Mouse (Mus musculus) forebrain, embryonic 13.5 days (tissue): Measurements from ENCODE around the gene Adi1. TPM values are rescaled to one million over a fixed set of nuclear protein-coding genes. Genes with fewer than 3 reads are reported as not detected.

Experiments used
- ATAC-seq: fragments of 200-750 bp; cut with Nextera tagmentation; 2 replicates; pipeline ENCODE4 v1.8.0; 2017
- H3K27ac ChIP-seq: fragments of 300-500 bp; sonication (generic); 2 replicates; pipeline ENCODE4 v1.5.1; 2015; ENCODE audit warnings: inconsistent platforms, mild to moderate bottlenecking, moderate library complexity
- H3K27me3 ChIP-seq: fragments of 300-500 bp; sonication (generic); 2 replicates; pipeline ENCODE4 v1.6.1; 2015; ENCODE audit warnings: mild to moderate bottlenecking, inconsistent platforms
- H3K36me3 ChIP-seq: fragments of 300-500 bp; sonication (generic); 2 replicates; pipeline ENCODE4 v1.6.1; 2015; ENCODE audit warnings: mild to moderate bottlenecking, inconsistent platforms; ENCODE audit not compliant: poor library complexity, severe bottlenecking
- H3K4me1 ChIP-seq: fragments of 300-500 bp; sonication (generic); 2 replicates; pipeline ENCODE4 v1.6.1; 2015; ENCODE audit warnings: inconsistent platforms
- H3K4me2 ChIP-seq: fragments of 300-500 bp; sonication (generic); 2 replicates; pipeline ENCODE4 v1.6.1; 2015; ENCODE audit warnings: inconsistent platforms, mild to moderate bottlenecking, moderate library complexity
- H3K4me3 ChIP-seq: fragments of 300-500 bp; sonication (generic); 2 replicates; pipeline ENCODE4 v1.5.1; 2015; ENCODE audit warnings: mild to moderate bottlenecking, inconsistent platforms
- H3K9ac ChIP-seq: fragments of 300-500 bp; sonication (generic); 2 replicates; pipeline ENCODE4 v1.6.1; 2015; ENCODE audit warnings: mild to moderate bottlenecking, inconsistent platforms
- H3K9me3 ChIP-seq: fragments of 300-500 bp; sonication (generic); replicated peaks from 2 replicates; pipeline ENCODE4 v1.6.1; 2016; ENCODE audit warnings: inconsistent platforms
- WGBS: fragments of 180-500 bp; shearing (Covaris S2); methylation state at CpG from one replicate; pipeline ENCODE4 v1.1.7; 2015; 5-methylcytosine and 5-hydroxymethylcytosine counted together
- polyA plus RNA-seq: library from polyadenylated mRNA; unstranded; fragments of >200 nt; fragmentation: Nextera tagmentation; extraction: Ambion mirVana; gene quantifications from 2 replicates; pipeline ENCODE4 v1.2.1, GENCODE M21; 2015

The Adi1 gene
- polyA plus RNA-seq = 42.2 and 44.6 TPM in 2 replicates

- H3K9me3 ChIP-seq = no peaks in the 10 kb centered on the region
- peak within 1 kb of the TSS; percentile 86 for H3K27ac ChIP-seq
- peak; percentile 98 for ATAC-seq
- H3K4me2 ChIP-seq = peak within 1 kb of the TSS; percentile 57
- peak within 1 kb of the TSS; percentile 69 for H3K9ac ChIP-seq
- 3% methylated on average over 52 of the region's 53 CpGs for WGBS
- H3K27me3 ChIP-seq = no peaks in the 10 kb centered on the region
- H3K4me3 ChIP-seq = peak within 1 kb of the TSS; percentile 50
- H3K4me1 ChIP-seq = peaks cover 9% of the 10 kb centered on the region
- 0 out of 2 replicates have a peak, but pooled peaks cover 3% of the 10 kb centered on the region for H3K36me3 ChIP-seq
These were observed at the start of gene Adi1 for GRCm38 (mm10) chr12:28675121-28675924. Adi1 (plus strand) TSS chr12:28675231.

DNA sequence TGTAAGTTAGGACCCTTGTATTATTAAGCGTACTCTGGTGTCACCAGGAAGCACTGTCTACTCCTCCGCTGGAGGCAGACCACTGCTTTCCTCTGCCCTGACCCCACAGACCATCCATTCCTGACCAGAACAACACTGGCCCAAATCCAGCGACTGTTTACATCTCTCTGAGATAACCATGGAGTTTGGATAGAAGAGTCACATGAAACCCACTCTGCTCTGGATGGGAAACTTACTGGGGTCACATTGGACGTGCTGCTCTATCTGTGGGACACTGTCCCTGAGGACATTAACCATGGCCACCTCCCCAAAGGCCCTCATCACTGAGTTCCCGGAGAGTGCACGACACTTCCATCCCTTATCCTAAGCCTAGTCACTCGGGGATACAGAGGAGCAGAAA lies 49.6 kb upstream of the Adi1 start:
- H3K27ac ChIP-seq = no peak overlapping the region
- 85% methylated on average over 7 of the region's 7 CpGs for WGBS
- no peak for ATAC-seq

DNA sequence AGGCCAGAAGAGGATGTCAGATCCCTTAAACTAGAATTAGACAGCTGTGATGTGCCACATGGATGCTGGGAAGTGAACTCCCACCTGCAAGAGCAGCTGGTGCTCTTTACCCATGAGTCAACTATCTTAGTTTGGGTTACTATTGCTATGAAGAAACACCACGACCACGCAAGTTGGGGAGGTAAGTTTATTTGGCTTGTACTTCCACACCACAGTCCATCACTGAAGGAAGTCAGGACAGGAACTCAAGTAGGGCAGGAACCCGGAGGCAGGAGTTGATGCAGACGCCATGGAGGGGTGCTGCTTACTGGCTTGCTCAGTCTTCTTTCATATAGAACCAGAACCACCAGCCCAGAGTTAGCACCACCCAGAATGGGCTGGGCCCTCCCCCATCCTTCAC lies 47.9 kb upstream of the Adi1 start:
- Histone ChIP-seq H3K4me2 (no peak overlapping the region), H3K4me3 (no peak overlapping the region), H3K27ac (no peak overlapping the region), H3K9ac (no peak overlapping the region), H3K4me1 (peaks cover under 1% of the 10 kb centered on the region; the same call in 1 of the 2 replicates), H3K9me3 (no peaks in the 10 kb centered on the region), H3K27me3 (no peaks in the 10 kb centered on the region), H3K36me3 (peaks cover 43% of the 10 kb centered on the region)
- 81% methylated on average over 4 of the region's 4 CpGs for WGBS
- ATAC-seq = no peak

More for the DNA sequence above, 49.6 kb upstream of the Adi1 start:
- H3K36me3 ChIP-seq = peaks cover 27% of the 10 kb centered on the region
- no peak overlapping the region for H3K4me3 ChIP-seq
- no peak overlapping the region for H3K4me2 ChIP-seq
- H3K9me3 ChIP-seq = no peaks in the 10 kb centered on the region
- H3K27me3 ChIP-seq = no peaks in the 10 kb centered on the region
- no peak overlapping the region for H3K9ac ChIP-seq
- peaks cover 7% of the 10 kb centered on the region; the same call in 1 of the 2 replicates for H3K4me1 ChIP-seq

DNA sequence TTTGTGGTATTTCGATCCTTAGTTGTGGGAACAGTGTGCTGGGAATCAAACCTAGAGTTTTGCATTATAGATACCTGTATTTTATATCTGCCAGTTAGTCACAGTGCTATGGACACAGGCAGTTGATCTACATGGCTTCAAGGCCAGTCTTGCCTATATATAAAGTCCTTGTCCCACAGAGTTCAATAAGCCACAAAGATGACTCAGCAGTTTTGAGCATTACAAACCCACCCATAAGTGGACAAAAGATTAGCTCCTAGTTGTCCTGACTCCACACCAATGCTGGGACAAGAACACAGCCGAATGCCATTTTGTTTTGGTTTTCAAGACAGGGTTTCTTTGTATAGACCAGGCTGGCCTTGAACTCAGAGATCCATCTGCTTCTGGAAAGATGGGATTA lies 46.6 kb upstream of the Adi1 start:
- H3K27ac ChIP-seq = no peak overlapping the region
- peaks cover 3% of the 10 kb centered on the region; the same call in 1 of the 2 replicates for H3K4me1 ChIP-seq
- H3K4me3 ChIP-seq = no peak overlapping the region
- H3K9me3 ChIP-seq = no peaks in the 10 kb centered on the region
- no peak overlapping the region for H3K9ac ChIP-seq
- peaks cover 57% of the 10 kb centered on the region for H3K36me3 ChIP-seq
- no peak overlapping the region for H3K4me2 ChIP-seq
- no peaks in the 10 kb centered on the region for H3K27me3 ChIP-seq
- ATAC-seq = no peak
- WGBS = 85% methylated on average over 2 of the region's 2 CpGs

DNA sequence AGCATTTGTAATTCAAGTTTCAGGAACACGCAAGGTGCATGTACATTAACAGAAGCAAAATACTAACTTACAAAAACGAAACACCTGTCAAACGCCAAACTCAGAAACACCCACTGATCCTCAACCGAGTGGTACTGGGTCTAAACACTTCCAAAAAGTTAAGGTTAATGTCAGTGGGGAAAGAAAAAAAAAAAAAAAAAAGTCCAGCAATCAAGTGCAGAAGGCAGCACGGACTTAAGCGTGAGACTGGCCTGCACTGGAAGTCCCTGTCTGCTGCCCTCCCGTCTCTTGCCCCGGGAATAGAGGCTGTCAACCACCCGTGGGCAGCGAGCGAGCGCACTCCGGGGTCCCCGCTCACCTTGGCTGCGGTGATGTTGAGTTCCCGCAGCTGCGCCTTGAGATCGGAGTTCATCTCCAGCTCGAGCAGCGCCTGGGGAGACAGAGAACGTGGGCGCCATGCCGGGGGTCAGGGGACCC lies 39.9 kb upstream of the Adi1 start:
- peaks cover 17% of the 10 kb centered on the region for H3K4me1 ChIP-seq
- WGBS = 2% methylated on average over 23 of the region's 23 CpGs
- H3K9ac ChIP-seq = peak overlapping the region; percentile 99
- H3K27me3 ChIP-seq = no peaks in the 10 kb centered on the region
- H3K9me3 ChIP-seq = no peaks in the 10 kb centered on the region
- peak overlapping the region; percentile 88 for H3K27ac ChIP-seq
- H3K4me2 ChIP-seq = peak overlapping the region; percentile 82
- peak overlapping the region; percentile 92 for H3K4me3 ChIP-seq
- peaks cover 44% of the 10 kb centered on the region for H3K36me3 ChIP-seq
- ATAC-seq = peak; percentile 13

- Histone ChIP-seq H3K4me2 (peak within 1 kb of the TSS; percentile 82), H3K4me1 (peaks cover 17% of the 10 kb centered on the region), H3K27ac (peak within 1 kb of the TSS; percentile 88), H3K36me3 (peaks cover 37% of the 10 kb centered on the region), H3K4me3 (peak within 1 kb of the TSS; percentile 92), H3K27me3 (no peaks in the 10 kb centered on the region), H3K9ac (peak within 1 kb of the TSS; percentile 99), H3K9me3 (no peaks in the 10 kb centered on the region)
- ATAC-seq = peak; percentile 98
- WGBS = 7% methylated on average over 69 of the region's 69 CpGs
These were observed 39.2 kb upstream of the Adi1 start, which contains the start of gene Rps7 for GRCm38 (mm10) chr12:28635535-28636476. Rps7 (minus strand) TSS chr12:28635953.

DNA sequence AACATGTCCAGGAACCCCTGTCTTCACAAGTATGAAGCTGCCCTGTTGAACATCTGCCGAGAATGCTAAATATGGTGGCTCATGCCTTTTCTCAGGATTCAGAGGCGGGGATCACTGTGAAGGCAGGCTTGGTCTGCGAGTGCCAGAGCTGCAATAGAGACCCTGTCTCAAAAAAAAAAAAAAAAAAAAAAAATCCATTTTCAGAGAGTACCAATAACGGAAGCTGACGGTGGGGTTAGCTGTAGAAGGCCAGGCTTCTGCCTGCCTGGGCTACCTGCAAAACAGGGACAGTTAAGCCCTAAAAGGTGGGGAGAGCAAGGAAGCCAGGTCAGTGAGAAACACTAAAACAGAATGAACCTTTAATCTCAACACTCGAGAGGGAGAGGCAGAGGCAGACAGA lies 38.5 kb upstream of the Adi1 start:
- Histone ChIP-seq H3K4me1 (peaks cover 17% of the 10 kb centered on the region), H3K27me3 (no peaks in the 10 kb centered on the region), H3K4me3 (peak overlapping the region; percentile 92), H3K36me3 (peaks cover 30% of the 10 kb centered on the region), H3K4me2 (peak overlapping the region; percentile 55), H3K27ac (no peak overlapping the region), H3K9me3 (no peaks in the 10 kb centered on the region), H3K9ac (no peak overlapping the region)
- WGBS = 92% methylated on average over 6 of the region's 6 CpGs
- ATAC-seq = no peak

- H3K4me3 ChIP-seq = no peak overlapping the region
- H3K27ac ChIP-seq = no peak overlapping the region
- peaks cover 8% of the 10 kb centered on the region for H3K36me3 ChIP-seq
- 67% methylated on average over 2 of the region's 2 CpGs for WGBS
- no peak overlapping the region for H3K9ac ChIP-seq
- H3K9me3 ChIP-seq = no peaks in the 10 kb centered on the region
- peaks cover 5% of the 10 kb centered on the region; the same call in 1 of the 2 replicates for H3K27me3 ChIP-seq
- no peak for ATAC-seq
- H3K4me1 ChIP-seq = peaks cover 11% of the 10 kb centered on the region
- H3K4me2 ChIP-seq = no peak overlapping the region
These were observed 36.3 kb upstream of the Adi1 start for GRCm38 (mm10) chr12:28638778-28639177.

GRCm38 (mm10) chr12:28649141-28650110 lies 25.6 kb upstream of the Adi1 start, which contains the start of gene Rnaseh1:
Rnaseh1 (plus strand) TSS chr12:28649602.
- Histone ChIP-seq H3K4me2 (peak within 1 kb of the TSS; percentile 79), H3K4me1 (peaks cover 10% of the 10 kb centered on the region), H3K9me3 (no peaks in the 10 kb centered on the region), H3K27ac (peak within 1 kb of the TSS; percentile 80), H3K4me3 (peak within 1 kb of the TSS; percentile 90), H3K27me3 (peaks cover 15% of the 10 kb centered on the region), H3K36me3 (peaks cover 19% of the 10 kb centered on the region), H3K9ac (peak within 1 kb of the TSS; percentile 88)
- peak; percentile 97 for ATAC-seq
- WGBS = 2% methylated on average over 52 of the region's 52 CpGs

DNA sequence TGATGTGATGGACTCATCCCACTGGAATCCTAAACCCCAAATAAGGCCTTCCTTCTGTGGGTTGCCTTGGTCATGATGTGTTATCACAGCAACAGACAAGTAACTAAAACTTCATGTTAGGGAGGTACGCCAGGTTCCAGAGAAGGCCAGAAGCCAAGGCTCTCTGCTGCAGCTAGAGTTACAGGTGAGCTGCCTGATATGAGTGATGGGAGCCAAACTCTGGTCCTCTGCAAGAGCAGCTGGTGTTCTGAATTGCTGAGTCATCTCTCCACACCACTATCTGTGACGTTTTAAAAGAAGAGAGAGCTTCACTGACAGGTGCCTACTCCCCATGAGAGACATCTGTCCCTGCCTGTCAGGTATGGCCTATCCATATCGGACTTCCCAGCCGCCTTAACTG lies 12.4 kb upstream of the Adi1 start:
- peaks cover 13% of the 10 kb centered on the region for H3K4me1 ChIP-seq
- no peak overlapping the region for H3K27ac ChIP-seq
- H3K36me3 ChIP-seq = peaks cover 45% of the 10 kb centered on the region
- H3K4me3 ChIP-seq = no peak overlapping the region
- WGBS = 89% methylated on average over 4 of the region's 4 CpGs
- no peaks in the 10 kb centered on the region for H3K27me3 ChIP-seq
- H3K9ac ChIP-seq = no peak overlapping the region
- no peak overlapping the region for H3K4me2 ChIP-seq
- H3K9me3 ChIP-seq = no peaks in the 10 kb centered on the region
- no peak for ATAC-seq

DNA sequence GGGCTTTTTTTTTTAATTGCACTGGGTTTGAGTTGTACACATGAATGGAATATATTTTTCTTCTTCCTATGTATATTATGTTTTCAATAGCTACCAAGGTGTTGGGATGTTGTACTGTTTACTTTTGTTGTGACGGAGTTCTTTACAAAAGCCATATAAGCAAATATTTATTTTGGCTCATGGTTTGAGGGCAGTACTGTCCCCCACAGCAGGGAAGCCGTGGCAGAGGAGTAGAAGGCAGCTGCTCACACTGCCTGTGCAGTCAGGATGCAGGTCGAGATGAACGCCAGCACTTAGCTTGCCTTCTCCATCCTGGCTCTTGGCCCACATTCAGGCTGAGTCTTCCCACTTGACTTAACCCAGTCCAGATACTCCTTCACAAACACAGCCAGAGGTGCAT lies 8.3 kb upstream of the Adi1 start:
- no peaks in the 10 kb centered on the region for H3K9me3 ChIP-seq
- H3K4me2 ChIP-seq = no peak overlapping the region
- WGBS = 85% methylated on average over 4 of the region's 4 CpGs
- H3K4me1 ChIP-seq = peaks cover 13% of the 10 kb centered on the region
- H3K27me3 ChIP-seq = no peaks in the 10 kb centered on the region
- no peak overlapping the region for H3K4me3 ChIP-seq
- H3K36me3 ChIP-seq = peaks cover 10% of the 10 kb centered on the region; the same call in 1 of the 2 replicates
- no peak for ATAC-seq
- H3K27ac ChIP-seq = no peak overlapping the region
- H3K9ac ChIP-seq = no peak overlapping the region
